Mouse (Mus musculus) kidney, embryonic 14.5 days (tissue): Measurements from ENCODE around the gene Omt2b. TPM values are rescaled to one million over a fixed set of nuclear protein-coding genes. Genes with fewer than 3 reads are reported as not detected.
A peak's percentile ranks its signal among the peaks of the same experiment; 100 is the strongest.

Experiments used
- ATAC-seq: fragments of 200-750 bp; cut with Nextera tagmentation; 2 replicates; pipeline ENCODE4 v1.8.0; 2017; ENCODE audit warnings: moderate number of reproducible peaks, mild to moderate bottlenecking, moderate TSS enrichment, moderate library complexity; ENCODE audit not compliant: low FRiP score, low TSS enrichment
- H3K27ac ChIP-seq: fragments of 300-500 bp; sonication (generic); 2 replicates; pipeline ENCODE4 v1.5.1; 2014; ENCODE audit warnings: low read depth, mild to moderate bottlenecking, low read length, moderate library complexity, mixed read lengths
- H3K27me3 ChIP-seq: fragments of 300-500 bp; sonication (generic); 2 replicates; pipeline ENCODE4 v1.6.1; 2014; ENCODE audit warnings: mild to moderate bottlenecking, low read length; ENCODE audit not compliant: control insufficient read depth, insufficient read depth
- H3K36me3 ChIP-seq: fragments of 300-500 bp; sonication (generic); 2 replicates; pipeline ENCODE4 v1.6.1; 2014; ENCODE audit warnings: low read length, mixed read lengths; ENCODE audit not compliant: control insufficient read depth, insufficient read depth
- H3K4me1 ChIP-seq: fragments of 300-500 bp; sonication (generic); 2 replicates; pipeline ENCODE4 v1.6.1; 2014; ENCODE audit warnings: low read length, mixed read lengths; ENCODE audit not compliant: control insufficient read depth, insufficient read depth
- H3K4me2 ChIP-seq: fragments of 300-500 bp; sonication (generic); replicated peaks from 2 replicates; pipeline ENCODE4 v1.6.1; 2014; ENCODE audit warnings: low read depth, mild to moderate bottlenecking, low read length
- H3K4me3 ChIP-seq: fragments of 300-500 bp; sonication (generic); 2 replicates; pipeline ENCODE4 v1.5.1; 2014; ENCODE audit warnings: mild to moderate bottlenecking, low read length
- H3K9ac ChIP-seq: fragments of 300-500 bp; sonication (generic); 2 replicates; pipeline ENCODE4 v1.6.1; 2014; ENCODE audit warnings: low read depth, mild to moderate bottlenecking, low read length, moderate library complexity
- H3K9me3 ChIP-seq: fragments of 300-500 bp; sonication (generic); 2 replicates; pipeline ENCODE4 v1.6.1; 2016; ENCODE audit warnings: low read length; ENCODE audit not compliant: control insufficient read depth
- WGBS: fragments of 180-500 bp; shearing (Covaris S2); extraction: QIAGEN DNeasy Blood & Tissue Kit; methylation state at CpG from one replicate; pipeline ENCODE4 v1.1.7; 2014; 5-methylcytosine and 5-hydroxymethylcytosine counted together
- polyA plus RNA-seq: library from polyadenylated mRNA; unstranded; fragments of >200 nt; fragmentation: Nextera tagmentation; extraction: Ambion mirVana; gene quantifications from 2 replicates; pipeline ENCODE4 v1.2.1, GENCODE M21; 2014

The Omt2b gene
- polyA plus RNA-seq, 1 experiment from 2014 or later: not detected

DNA sequence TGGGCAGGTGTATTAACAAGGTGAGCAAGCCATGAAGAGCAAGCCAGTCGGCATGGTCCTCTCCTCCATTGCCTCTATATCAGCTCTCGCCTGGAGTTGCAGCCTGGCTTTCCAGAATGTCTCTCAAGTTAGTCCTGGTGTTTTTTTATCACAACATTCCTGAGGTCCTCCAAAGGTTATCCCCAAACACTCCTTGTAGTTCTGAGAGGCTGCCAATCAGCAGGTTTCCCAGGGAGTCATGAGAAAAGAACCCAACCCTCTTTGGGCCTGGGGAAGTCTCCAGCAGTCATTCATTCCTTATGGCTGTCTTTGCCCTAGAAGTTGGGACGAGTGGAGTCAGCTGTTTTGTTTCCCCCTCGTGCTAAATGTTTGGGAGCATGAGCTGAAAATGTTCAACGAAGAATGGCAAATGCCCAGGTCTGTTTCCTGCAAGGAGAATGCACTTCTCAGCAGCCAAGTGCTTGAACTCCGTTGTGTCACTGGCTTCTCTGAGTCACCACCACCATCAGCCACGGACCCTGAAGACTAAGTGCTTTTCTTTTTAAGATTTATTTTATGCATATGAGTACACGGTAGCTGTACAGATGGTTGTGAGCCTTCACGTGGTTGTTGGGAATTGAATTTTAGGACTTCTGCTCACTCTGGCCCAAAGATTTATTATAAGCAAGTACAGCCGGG lies 45.6 kb downstream of the Omt2b start:
- Histone ChIP-seq H3K27me3 (no peaks in the 10 kb centered on the region), H3K27ac (no peak overlapping the region), H3K9me3 (no peaks in the 10 kb centered on the region), H3K4me1 (peaks cover 5% of the 10 kb centered on the region; the same call in 1 of the 2 replicates), H3K36me3 (no peaks in the 10 kb centered on the region), H3K9ac (no peak overlapping the region), H3K4me3 (no peak overlapping the region), H3K4me2 (no peak overlapping the region)
- no peak for ATAC-seq
- 80% methylated on average over 10 of the region's 10 CpGs for WGBS

DNA sequence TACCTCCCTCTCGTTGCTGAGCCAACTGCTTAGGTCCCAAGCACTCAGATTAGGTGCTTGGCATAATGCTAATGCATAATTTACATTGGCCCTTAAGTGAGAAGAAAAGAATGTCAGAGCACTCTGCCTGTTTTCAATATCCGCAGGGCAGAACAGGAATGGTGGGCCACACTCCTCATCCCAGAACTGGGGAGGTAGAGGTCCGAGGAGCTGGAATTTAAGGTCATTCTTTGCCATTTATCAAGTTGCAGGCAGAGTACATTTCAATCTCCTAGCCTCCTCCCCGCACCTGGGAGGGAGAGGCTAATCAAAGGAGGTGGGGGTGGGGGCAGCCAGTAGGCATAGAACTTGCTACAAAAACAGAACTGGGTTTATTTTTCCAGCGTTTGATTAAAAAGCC lies 47.0 kb downstream of the Omt2b start:
- ATAC-seq: no peak
- H3K4me1 ChIP-seq: peaks cover 12% of the 10 kb centered on the region
- H3K4me3 ChIP-seq: no peak overlapping the region
- H3K36me3 ChIP-seq: no peaks in the 10 kb centered on the region
- H3K9ac ChIP-seq: no peak overlapping the region
- no peak overlapping the region for H3K27ac ChIP-seq
- no peaks in the 10 kb centered on the region for H3K9me3 ChIP-seq
- 34% methylated on average over 5 of the region's 5 CpGs for WGBS
- H3K27me3 ChIP-seq: peaks cover 8% of the 10 kb centered on the region; the same call in 1 of the 2 replicates
- H3K4me2 ChIP-seq: no peak overlapping the region

DNA sequence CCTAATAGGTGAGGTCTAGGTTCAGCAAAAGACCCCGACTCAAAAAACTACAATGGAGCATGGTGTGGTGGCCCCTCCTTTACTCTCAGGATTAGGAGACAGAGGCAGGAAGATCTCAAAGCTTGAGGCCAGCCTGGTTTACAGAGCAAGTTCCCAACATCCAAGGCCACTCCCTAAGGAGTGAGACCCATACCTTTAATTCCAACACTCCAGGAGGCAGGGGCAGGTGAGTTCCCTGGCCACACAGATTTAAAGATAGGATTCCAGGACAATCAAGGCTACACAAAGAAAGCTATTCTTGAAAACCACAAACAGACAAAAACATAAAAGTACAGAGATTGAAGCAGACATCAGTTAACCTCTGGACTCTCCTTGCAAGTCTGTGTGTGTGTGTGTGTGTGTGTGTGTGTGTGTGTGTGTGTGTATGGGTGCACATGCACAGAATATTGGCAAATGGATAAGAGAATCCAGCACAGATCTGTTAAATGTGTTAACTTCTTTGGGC lies 47.5 kb downstream of the Omt2b start:
- no peak overlapping the region for H3K4me2 ChIP-seq
- no peak overlapping the region for H3K9ac ChIP-seq
- no peaks in the 10 kb centered on the region for H3K9me3 ChIP-seq
- peaks cover 8% of the 10 kb centered on the region; the same call in 1 of the 2 replicates for H3K27me3 ChIP-seq
- 67% methylated on average over 1 of the region's 1 CpGs for WGBS
- H3K36me3 ChIP-seq: no peaks in the 10 kb centered on the region
- peaks cover 12% of the 10 kb centered on the region for H3K4me1 ChIP-seq
- no peak overlapping the region for H3K27ac ChIP-seq
- no peak overlapping the region for H3K4me3 ChIP-seq
- ATAC-seq: no peak

DNA sequence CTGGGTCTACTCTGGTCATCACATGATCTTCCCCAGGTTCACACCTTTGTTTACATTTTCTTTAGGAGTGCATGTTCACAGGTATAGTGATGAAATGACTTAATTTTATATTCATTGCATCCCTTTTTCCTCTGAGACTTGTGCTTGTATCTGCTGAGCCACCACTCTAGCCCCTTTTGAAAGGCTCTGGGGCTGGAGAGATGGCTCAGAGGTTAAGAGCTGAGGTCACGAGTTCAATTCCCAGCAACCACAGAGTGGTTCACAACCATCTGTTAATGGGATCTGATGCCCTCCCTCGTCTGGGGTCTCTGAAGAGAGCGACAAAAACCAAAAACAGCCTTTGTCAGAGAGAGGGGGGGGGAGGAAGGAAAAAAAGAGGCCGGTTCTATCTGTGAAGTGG lies 48.1 kb downstream of the Omt2b start:
- Histone ChIP-seq H3K27ac (no peak overlapping the region), H3K9me3 (no peaks in the 10 kb centered on the region), H3K4me1 (peaks cover 12% of the 10 kb centered on the region), H3K9ac (no peak overlapping the region), H3K27me3 (peaks cover 8% of the 10 kb centered on the region; the same call in 1 of the 2 replicates), H3K4me2 (no peak overlapping the region), H3K36me3 (no peaks in the 10 kb centered on the region), H3K4me3 (no peak overlapping the region)
- WGBS: 79% methylated on average over 4 of the region's 4 CpGs
- ATAC-seq: no peak

DNA sequence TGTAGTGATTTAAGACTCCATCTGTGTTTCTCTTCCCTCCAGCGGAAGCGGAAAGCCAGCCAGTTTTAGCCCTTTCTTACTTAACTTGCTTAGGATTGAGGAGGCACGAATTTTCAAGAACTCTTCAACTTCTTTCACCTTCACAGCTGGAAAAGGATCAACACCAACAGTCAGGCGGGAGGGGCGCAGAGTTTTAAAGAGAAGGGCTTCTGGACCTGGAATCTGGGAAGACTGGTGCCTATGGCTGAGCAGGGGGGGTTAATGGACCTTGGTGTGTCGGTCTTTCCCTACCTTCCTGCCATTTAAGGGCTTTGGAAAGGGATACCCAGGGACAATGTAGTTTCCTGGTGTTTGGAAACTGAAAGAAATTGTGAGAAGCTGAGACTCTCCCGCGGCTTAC lies 50.2 kb downstream of the Omt2b start:
- 37% methylated on average over 8 of the region's 8 CpGs for WGBS
- Histone ChIP-seq H3K9ac (no peak overlapping the region), H3K36me3 (no peaks in the 10 kb centered on the region), H3K27ac (no peak overlapping the region), H3K4me2 (peak overlapping the region; percentile 51; the same call in 1 of the 2 replicates), H3K4me3 (no peak overlapping the region; the same call in 1 of the 2 replicates), H3K9me3 (no peaks in the 10 kb centered on the region), H3K27me3 (peaks cover 8% of the 10 kb centered on the region; the same call in 1 of the 2 replicates), H3K4me1 (peaks cover 12% of the 10 kb centered on the region)
- no peak for ATAC-seq

DNA sequence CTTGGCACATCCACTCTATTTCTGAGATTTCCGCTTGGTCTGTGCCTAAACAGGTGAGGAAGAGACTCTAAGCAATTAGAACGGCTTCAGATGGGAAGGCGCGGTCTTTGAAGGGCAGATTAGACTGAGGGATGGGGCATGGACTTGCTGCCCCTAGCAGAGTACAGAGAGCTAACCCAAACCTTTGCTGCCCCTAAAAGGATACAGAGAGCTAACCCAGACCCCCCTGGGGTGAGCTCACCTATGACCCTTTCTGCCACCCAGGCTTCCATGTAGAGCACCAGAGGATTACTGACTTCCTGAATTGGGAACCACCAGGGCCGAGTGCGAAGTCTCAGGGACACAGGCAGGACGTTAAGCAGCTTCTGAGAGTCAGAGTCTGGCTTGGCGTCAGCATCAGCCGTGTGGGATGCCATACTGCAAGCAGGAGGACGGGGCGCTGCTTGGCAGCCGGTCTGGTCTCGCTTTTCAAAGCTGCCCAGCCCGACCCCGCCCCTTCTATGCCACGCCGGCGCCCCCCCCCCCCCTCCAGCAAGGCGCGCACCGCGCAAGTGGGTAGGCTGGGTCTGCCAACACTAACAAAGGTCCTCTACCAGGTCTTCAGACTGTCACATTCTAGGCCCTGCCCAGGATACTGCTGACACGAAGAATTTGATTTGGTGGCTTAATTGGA lies 50.9 kb downstream of the Omt2b start, which contains the start of gene Ooep:
Gene Ooep, minus strand, starts transcription at position 613 of the 673 bp plus-strand sequence.
- peak within 1 kb of the TSS; percentile 52; the same call in 1 of the 2 replicates for H3K9ac ChIP-seq
- H3K4me1 ChIP-seq: peaks cover 12% of the 10 kb centered on the region
- peak; percentile 81 for ATAC-seq
- peaks cover 8% of the 10 kb centered on the region; the same call in 1 of the 2 replicates for H3K27me3 ChIP-seq
- peak within 1 kb of the TSS; percentile 32 for H3K4me3 ChIP-seq
- WGBS: 4% methylated on average over 21 of the region's 23 CpGs
- no peaks in the 10 kb centered on the region for H3K36me3 ChIP-seq
- no peaks in the 10 kb centered on the region for H3K9me3 ChIP-seq
- peak within 1 kb of the TSS; percentile 51 for H3K4me2 ChIP-seq
- no peak within 1 kb of the TSS for H3K27ac ChIP-seq

Other genes with a start within 250 kb of the Omt2b start
- 34.6 and 43.9 TPM in 2 replicates for gene Fbxo9, start 218.5 kb upstream of the Omt2b start, polyA plus RNA-seq
- gene Ick, start 218.4 kb upstream of the Omt2b start, polyA plus RNA-seq: 19.6 and 29.3 TPM in 2 replicates
- gene Gsta4, start 144.8 kb upstream of the Omt2b start, polyA plus RNA-seq: 102 and 108 TPM in 2 replicates
- not detected in 2 replicates for gene Gsta1, start 96.9 kb upstream of the Omt2b start, polyA plus RNA-seq
- gene Gm3776, start 70.5 kb upstream of the Omt2b start, polyA plus RNA-seq: not detected in 2 replicates
- gene Gm10639, start 37.7 kb upstream of the Omt2b start, polyA plus RNA-seq: 3.9 and 4.9 TPM in 2 replicates
- not detected in 2 replicates for gene Omt2a, start 12.8 kb upstream of the Omt2b start, polyA plus RNA-seq
- 2.6 and 3.6 TPM in 2 replicates for gene Gsta2, start 28.2 kb downstream of the Omt2b start, polyA plus RNA-seq
- not detected in 2 replicates for gene Dppa5a, start 40.6 kb downstream of the Omt2b start, polyA plus RNA-seq
- 2.1 and 2.2 TPM in 2 replicates for gene Ooep, start 51.1 kb downstream of the Omt2b start, polyA plus RNA-seq
- 0.34 and 0.41 TPM in 2 replicates for gene Ddx43, start 68.2 kb downstream of the Omt2b start, polyA plus RNA-seq
- gene Cgas, start 115.6 kb downstream of the Omt2b start, polyA plus RNA-seq: 1.9 and 2.2 TPM in 2 replicates
- 21.5 and 29.3 TPM in 2 replicates for gene Mto1, start 120.6 kb downstream of the Omt2b start, polyA plus RNA-seq
- gene Gm17324, start 121.2 kb downstream of the Omt2b start, polyA plus RNA-seq: 0.46 and 0.58 TPM in 2 replicates
- 5,322 and 6,193 TPM in 2 replicates for gene Eef1a1, start 161.6 kb downstream of the Omt2b start, polyA plus RNA-seq